Mouse (Mus musculus) kidney, embryonic 14.5 days (tissue): ENCODE measurements around the gene Ykt6. TPM values are rescaled to one million over a fixed set of nuclear protein-coding genes. Genes with fewer than 3 reads are reported as not detected.
A peak's percentile ranks its signal among the peaks of the same experiment; 100 is the strongest.

Source experiments
- ATAC-seq: fragments of 200-750 bp; cut with Nextera tagmentation; 2 replicates; pipeline ENCODE4 v1.8.0; 2017; ENCODE audit warnings: moderate number of reproducible peaks, mild to moderate bottlenecking, moderate TSS enrichment, moderate library complexity; ENCODE audit not compliant: low FRiP score, low TSS enrichment
- H3K27ac ChIP-seq: fragments of 300-500 bp; sonication (generic); 2 replicates; pipeline ENCODE4 v1.5.1; 2014; ENCODE audit warnings: low read depth, mild to moderate bottlenecking, low read length, moderate library complexity, mixed read lengths
- H3K27me3 ChIP-seq: fragments of 300-500 bp; sonication (generic); 2 replicates; pipeline ENCODE4 v1.6.1; 2014; ENCODE audit warnings: mild to moderate bottlenecking, low read length; ENCODE audit not compliant: control insufficient read depth, insufficient read depth
- H3K36me3 ChIP-seq: fragments of 300-500 bp; sonication (generic); 2 replicates; pipeline ENCODE4 v1.6.1; 2014; ENCODE audit warnings: low read length, mixed read lengths; ENCODE audit not compliant: control insufficient read depth, insufficient read depth
- H3K4me1 ChIP-seq: fragments of 300-500 bp; sonication (generic); 2 replicates; pipeline ENCODE4 v1.6.1; 2014; ENCODE audit warnings: low read length, mixed read lengths; ENCODE audit not compliant: control insufficient read depth, insufficient read depth
- H3K4me2 ChIP-seq: fragments of 300-500 bp; sonication (generic); replicated peaks from 2 replicates; pipeline ENCODE4 v1.6.1; 2014; ENCODE audit warnings: low read depth, mild to moderate bottlenecking, low read length
- H3K4me3 ChIP-seq: fragments of 300-500 bp; sonication (generic); 2 replicates; pipeline ENCODE4 v1.5.1; 2014; ENCODE audit warnings: mild to moderate bottlenecking, low read length
- H3K9ac ChIP-seq: fragments of 300-500 bp; sonication (generic); 2 replicates; pipeline ENCODE4 v1.6.1; 2014; ENCODE audit warnings: low read depth, mild to moderate bottlenecking, low read length, moderate library complexity
- H3K9me3 ChIP-seq: fragments of 300-500 bp; sonication (generic); 2 replicates; pipeline ENCODE4 v1.6.1; 2016; ENCODE audit warnings: low read length; ENCODE audit not compliant: control insufficient read depth
- WGBS: fragments of 180-500 bp; shearing (Covaris S2); extraction: QIAGEN DNeasy Blood & Tissue Kit; methylation state at CpG from one replicate; pipeline ENCODE4 v1.1.7; 2014; 5-methylcytosine and 5-hydroxymethylcytosine counted together
- polyA plus RNA-seq: library from polyadenylated mRNA; unstranded; fragments of >200 nt; fragmentation: Nextera tagmentation; extraction: Ambion mirVana; gene quantifications from 2 replicates; pipeline ENCODE4 v1.2.1, GENCODE M21; 2014

Ykt6 gene
- polyA plus RNA-seq, 1 experiment from 2014 or later: 23.1 TPM

- H3K9me3 ChIP-seq: no peaks in the 10 kb centered on the region
- peak; percentile 81 for ATAC-seq
- H3K4me3 ChIP-seq: no peak overlapping the region
- no peaks in the 10 kb centered on the region for H3K27me3 ChIP-seq
- no peak overlapping the region for H3K4me2 ChIP-seq
- H3K4me1 ChIP-seq: peaks cover 16% of the 10 kb centered on the region; the same call in 1 of the 2 replicates
- H3K36me3 ChIP-seq: no peaks in the 10 kb centered on the region
- 15% methylated on average over 9 of the region's 9 CpGs for WGBS
- H3K9ac ChIP-seq: 0 out of 2 replicates have a peak overlapping the region, but pooled peaks have one; percentile 4
- H3K27ac ChIP-seq: no peak overlapping the region
Measured at GRCm38 (mm10) chr11:5976106-5976505, 20.6 kb downstream of the Ykt6 start.

GRCm38 (mm10) chr11:5979088-5979487, 23.6 kb downstream of the Ykt6 start:
- no peak for ATAC-seq
- H3K36me3 ChIP-seq: no peaks in the 10 kb centered on the region
- no peak overlapping the region for H3K4me3 ChIP-seq
- H3K9me3 ChIP-seq: no peaks in the 10 kb centered on the region
- 73% methylated on average over 7 of the region's 7 CpGs for WGBS
- no peak overlapping the region for H3K27ac ChIP-seq
- peaks cover 10% of the 10 kb centered on the region; the same call in 1 of the 2 replicates for H3K4me1 ChIP-seq
- no peak overlapping the region for H3K9ac ChIP-seq
- H3K4me2 ChIP-seq: no peak overlapping the region
- H3K27me3 ChIP-seq: no peaks in the 10 kb centered on the region

- Histone ChIP-seq H3K4me1 (peaks cover 10% of the 10 kb centered on the region; the same call in 1 of the 2 replicates), H3K27me3 (no peaks in the 10 kb centered on the region; the same call in 1 of the 2 replicates), H3K9me3 (no peaks in the 10 kb centered on the region), H3K4me2 (no peak overlapping the region), H3K4me3 (no peak overlapping the region), H3K36me3 (no peaks in the 10 kb centered on the region), H3K27ac (no peak overlapping the region), H3K9ac (no peak overlapping the region)
- WGBS: 91% methylated on average over 2 of the region's 2 CpGs
- ATAC-seq: no peak
Measured at GRCm38 (mm10) chr11:5980108-5980507, 24.6 kb downstream of the Ykt6 start.

- Histone ChIP-seq H3K4me1 (peaks cover 10% of the 10 kb centered on the region; the same call in 1 of the 2 replicates), H3K4me3 (no peak overlapping the region), H3K9ac (no peak overlapping the region), H3K9me3 (no peaks in the 10 kb centered on the region), H3K36me3 (no peaks in the 10 kb centered on the region), H3K27me3 (no peaks in the 10 kb centered on the region; the same call in 1 of the 2 replicates), H3K4me2 (no peak overlapping the region), H3K27ac (no peak overlapping the region)
- ATAC-seq: no peak
- WGBS: 62% methylated on average over 8 of the region's 8 CpGs
Measured at GRCm38 (mm10) chr11:5980561-5980960, 25.1 kb downstream of the Ykt6 start.

GRCm38 (mm10) chr11:5981323-5981722, 25.8 kb downstream of the Ykt6 start:
- no peak for ATAC-seq
- WGBS: 88% methylated on average over 7 of the region's 7 CpGs
- no peaks in the 10 kb centered on the region for H3K36me3 ChIP-seq
- no peaks in the 10 kb centered on the region for H3K9me3 ChIP-seq
- no peak overlapping the region for H3K4me3 ChIP-seq
- H3K4me2 ChIP-seq: no peak overlapping the region
- H3K27ac ChIP-seq: no peak overlapping the region
- H3K9ac ChIP-seq: no peak overlapping the region
- H3K4me1 ChIP-seq: peaks cover 4% of the 10 kb centered on the region; the same call in 1 of the 2 replicates
- no peaks in the 10 kb centered on the region; the same call in 1 of the 2 replicates for H3K27me3 ChIP-seq

GRCm38 (mm10) chr11:5983629-5984028, 28.1 kb downstream of the Ykt6 start:
- Histone ChIP-seq H3K9me3 (no peaks in the 10 kb centered on the region), H3K4me1 (no peaks in the 10 kb centered on the region), H3K27ac (no peak overlapping the region), H3K4me2 (no peak overlapping the region), H3K27me3 (no peaks in the 10 kb centered on the region; the same call in 1 of the 2 replicates), H3K9ac (no peak overlapping the region), H3K36me3 (no peaks in the 10 kb centered on the region), H3K4me3 (no peak overlapping the region)
- 94% methylated on average over 5 of the region's 5 CpGs for WGBS
- ATAC-seq: no peak

GRCm38 (mm10) chr11:5988126-5988525, 32.6 kb downstream of the Ykt6 start:
- no peak for ATAC-seq

GRCm38 (mm10) chr11:5989954-5990593, 34.6 kb downstream of the Ykt6 start:
- Histone ChIP-seq H3K4me2 (no peak overlapping the region), H3K4me1 (no peaks in the 10 kb centered on the region), H3K27ac (no peak overlapping the region), H3K36me3 (no peaks in the 10 kb centered on the region), H3K4me3 (no peak overlapping the region), H3K9ac (no peak overlapping the region), H3K9me3 (no peaks in the 10 kb centered on the region), H3K27me3 (no peaks in the 10 kb centered on the region; the same call in 1 of the 2 replicates)
- ATAC-seq: no peak
- 88% methylated on average over 16 of the region's 16 CpGs for WGBS

More at GRCm38 (mm10) chr11:5988126-5988525, 32.6 kb downstream of the Ykt6 start:
- Histone ChIP-seq H3K27me3 (no peaks in the 10 kb centered on the region; the same call in 1 of the 2 replicates), H3K9me3 (no peaks in the 10 kb centered on the region), H3K4me1 (no peaks in the 10 kb centered on the region), H3K36me3 (no peaks in the 10 kb centered on the region), H3K4me2 (no peak overlapping the region), H3K9ac (no peak overlapping the region), H3K4me3 (no peak overlapping the region), H3K27ac (no peak overlapping the region)
- 77% methylated on average over 10 of the region's 10 CpGs for WGBS

GRCm38 (mm10) chr11:5990910-5991309, 35.4 kb downstream of the Ykt6 start:
- no peak overlapping the region for H3K27ac ChIP-seq
- WGBS: 40% methylated on average over 4 of the region's 4 CpGs
- no peak for ATAC-seq
- H3K4me2 ChIP-seq: no peak overlapping the region
- H3K4me3 ChIP-seq: no peak overlapping the region
- H3K27me3 ChIP-seq: no peaks in the 10 kb centered on the region
- no peaks in the 10 kb centered on the region for H3K4me1 ChIP-seq
- H3K9me3 ChIP-seq: no peaks in the 10 kb centered on the region
- H3K36me3 ChIP-seq: no peaks in the 10 kb centered on the region
- no peak overlapping the region for H3K9ac ChIP-seq
